Mouse (Mus musculus) kidney, adult 2 months (tissue): Measurements from ENCODE around the gene Wdr66.

Experiments
- CTCF ChIP-seq: fragments of 200-500 bp; conservative IDR thresholded peaks from 2 replicates; pipeline ENCODE4 v1.5.1; 2011; ENCODE audit warnings: low read depth, mild to moderate bottlenecking, control low read depth, low read length, moderate library complexity, mixed read lengths; ENCODE audit not compliant: insufficient read depth, insufficient read length
- POLR2A ChIP-seq: fragments of 200-500 bp; IDR thresholded peaks from one replicate; pipeline ENCODE4 v1.6.1; 2011; ENCODE audit warnings: low read depth, low read length, control low read depth

GRCm38 (mm10) chr5:123279248-123279647 lies 27.3 kb downstream of the Wdr66 start:
- TF ChIP-seq CTCF (no peak), POLR2A (no peak)
